Mouse (Mus musculus) hindbrain, embryonic 14.5 days (tissue): Measurements from ENCODE around the gene Atp9a. TPM values are rescaled to one million over a fixed set of nuclear protein-coding genes. Genes with fewer than 3 reads are reported as not detected.

Experiments
- ATAC-seq: fragments of 200-750 bp; cut with Nextera tagmentation; 2 replicates; pipeline ENCODE4 v1.8.0; 2017; ENCODE audit warnings: moderate number of reproducible peaks, mild to moderate bottlenecking, moderate TSS enrichment, moderate library complexity; ENCODE audit not compliant: low FRiP score
- DNase-seq: peaks from one replicate; pipeline ENCODE4 v3.0.0-alpha.2; 2015; ENCODE audit warnings: low spot score
- H3K27ac ChIP-seq: fragments of 300-500 bp; sonication (generic); 2 replicates; pipeline ENCODE4 v1.5.1; 2014; ENCODE audit warnings: mild to moderate bottlenecking, moderate library complexity
- H3K27me3 ChIP-seq: fragments of 300-500 bp; sonication (generic); 2 replicates; pipeline ENCODE4 v1.6.1; 2014; ENCODE audit warnings: mild to moderate bottlenecking, low read length, mixed read lengths; ENCODE audit not compliant: control insufficient read depth, insufficient read depth
- H3K36me3 ChIP-seq: fragments of 300-500 bp; sonication (generic); replicated peaks from 2 replicates; pipeline ENCODE4 v1.6.1; 2014; ENCODE audit not compliant: control insufficient read depth, insufficient read depth
- H3K4me1 ChIP-seq: fragments of 300-500 bp; sonication (generic); replicated peaks from 2 replicates; pipeline ENCODE4 v1.6.1; 2014; ENCODE audit warnings: antibody characterized with exemption, low read length, mixed read lengths; ENCODE audit not compliant: control insufficient read depth, insufficient read depth
- H3K4me2 ChIP-seq: fragments of 300-500 bp; sonication (generic); replicated peaks from 2 replicates; pipeline ENCODE4 v1.6.1; 2014; ENCODE audit warnings: mild to moderate bottlenecking, moderate library complexity
- H3K4me3 ChIP-seq: fragments of 300-500 bp; sonication (generic); replicated peaks from 2 replicates; pipeline ENCODE4 v1.5.1; 2014; ENCODE audit warnings: mild to moderate bottlenecking, low read length
- H3K9ac ChIP-seq: fragments of 300-500 bp; sonication (generic); 2 replicates; pipeline ENCODE4 v1.6.1; 2014
- H3K9me3 ChIP-seq: fragments of 300-500 bp; sonication (generic); 2 replicates; pipeline ENCODE4 v1.6.1; 2016; ENCODE audit warnings: low read length; ENCODE audit not compliant: control insufficient read depth
- WGBS: fragments of 180-500 bp; shearing (Covaris S2); extraction: QIAGEN DNeasy Blood & Tissue Kit; methylation state at CpG from one replicate; pipeline ENCODE4 v1.1.7; 2014; 5-methylcytosine and 5-hydroxymethylcytosine counted together
- polyA plus RNA-seq: library from polyadenylated mRNA; unstranded; fragments of >200 nt; fragmentation: Nextera tagmentation; extraction: Ambion mirVana; gene quantifications from 2 replicates; pipeline ENCODE4 v1.2.1, GENCODE M21; 2014

Atp9a gene
- polyA plus RNA-seq, 1 experiment from 2014 or later = 77.1 TPM

- Histone ChIP-seq H3K9ac (peak overlapping the region; percentile 62), H3K27me3 (peaks cover 44% of the 10 kb centered on the region), H3K4me1 (peaks cover 24% of the 10 kb centered on the region), H3K36me3 (no peaks in the 10 kb centered on the region), H3K4me3 (peak overlapping the region; percentile 48), H3K4me2 (peak overlapping the region; percentile 92), H3K27ac (no peak overlapping the region), H3K9me3 (no peaks in the 10 kb centered on the region)
- ATAC-seq (peak; percentile 70), DNase-seq (peak; percentile 77)
- WGBS = 1% methylated on average over 42 of the region's 52 CpGs
Measured at GRCm38 (mm10) chr2:168766538-168767361, 24.5 kb upstream of the Atp9a start.

GRCm38 (mm10) chr2:168765696-168766537 lies 23.7 kb upstream of the Atp9a start:
- H3K4me2 ChIP-seq = peak overlapping the region; percentile 92
- DNase-seq = no peak
- peaks cover 44% of the 10 kb centered on the region for H3K27me3 ChIP-seq
- WGBS = under 1% methylated on average over 65 of the region's 65 CpGs
- H3K4me1 ChIP-seq = peaks cover 24% of the 10 kb centered on the region
- peak overlapping the region; percentile 62 for H3K9ac ChIP-seq
- no peaks in the 10 kb centered on the region for H3K36me3 ChIP-seq
- H3K4me3 ChIP-seq = peak overlapping the region; percentile 48
- H3K27ac ChIP-seq = no peak overlapping the region
- H3K9me3 ChIP-seq = no peaks in the 10 kb centered on the region
- ATAC-seq = no peak

- H3K9ac ChIP-seq = no peak overlapping the region; the same call in 1 of the 2 replicates
- DNase-seq = no peak
- H3K4me1 ChIP-seq = peaks cover 24% of the 10 kb centered on the region
- no peak overlapping the region for H3K27ac ChIP-seq
- ATAC-seq = 0 out of 2 replicates have a peak, but pooled peaks have one; percentile 13
- no peaks in the 10 kb centered on the region for H3K36me3 ChIP-seq
- WGBS = 0% methylated on average over 32 of the region's 32 CpGs
- peak overlapping the region; percentile 92 for H3K4me2 ChIP-seq
- no peaks in the 10 kb centered on the region for H3K9me3 ChIP-seq
- H3K27me3 ChIP-seq = peaks cover 44% of the 10 kb centered on the region
- peak overlapping the region; percentile 48 for H3K4me3 ChIP-seq
Measured at GRCm38 (mm10) chr2:168765065-168765681, 23.0 kb upstream of the Atp9a start.

- Histone ChIP-seq H3K36me3 (no peaks in the 10 kb centered on the region), H3K4me1 (peaks cover 24% of the 10 kb centered on the region), H3K27ac (no peak overlapping the region), H3K27me3 (peaks cover 44% of the 10 kb centered on the region), H3K4me3 (no peak overlapping the region; the same call in 1 of the 2 replicates), H3K4me2 (peak overlapping the region; percentile 92), H3K9me3 (no peaks in the 10 kb centered on the region), H3K9ac (no peak overlapping the region)
- no peak for ATAC-seq
- WGBS = 7% methylated on average over 9 of the region's 9 CpGs
- DNase-seq = no peak
Measured at GRCm38 (mm10) chr2:168764460-168764867, 22.3 kb upstream of the Atp9a start.

GRCm38 (mm10) chr2:168763785-168764184 lies 21.6 kb upstream of the Atp9a start:
- no peak for ATAC-seq
- WGBS = 5% methylated on average over 7 of the region's 7 CpGs
- peaks cover 44% of the 10 kb centered on the region for H3K27me3 ChIP-seq

GRCm38 (mm10) chr2:168762411-168762815 lies 20.2 kb upstream of the Atp9a start:
- WGBS = 2% methylated on average over 12 of the region's 12 CpGs

More at GRCm38 (mm10) chr2:168763785-168764184, 21.6 kb upstream of the Atp9a start:
- Histone ChIP-seq H3K27ac (no peak overlapping the region), H3K9me3 (no peaks in the 10 kb centered on the region), H3K36me3 (no peaks in the 10 kb centered on the region), H3K4me1 (peaks cover 24% of the 10 kb centered on the region), H3K4me2 (0 out of 2 replicates have a peak overlapping the region, but pooled peaks have one; percentile 92), H3K9ac (no peak overlapping the region), H3K4me3 (no peak overlapping the region; the same call in 1 of the 2 replicates)
- DNase-seq = no peak

GRCm38 (mm10) chr2:168761954-168762353 lies 19.7 kb upstream of the Atp9a start:
- Histone ChIP-seq H3K36me3 (no peaks in the 10 kb centered on the region), H3K4me3 (peak overlapping the region; percentile 16), H3K9ac (peak overlapping the region; percentile 51), H3K27ac (peak overlapping the region; percentile 47; the same call in 1 of the 2 replicates), H3K27me3 (peaks cover 28% of the 10 kb centered on the region), H3K4me1 (peaks cover 24% of the 10 kb centered on the region), H3K9me3 (no peaks in the 10 kb centered on the region), H3K4me2 (peak overlapping the region; percentile 44)
- no peak for ATAC-seq
- 3% methylated on average over 4 of the region's 4 CpGs for WGBS
- no peak for DNase-seq

More at GRCm38 (mm10) chr2:168762411-168762815, 20.2 kb upstream of the Atp9a start:
- Histone ChIP-seq H3K9ac (peak overlapping the region; percentile 51), H3K4me3 (peak overlapping the region; percentile 16), H3K27me3 (peaks cover 32% of the 10 kb centered on the region), H3K27ac (peak overlapping the region; percentile 47; the same call in 1 of the 2 replicates), H3K9me3 (no peaks in the 10 kb centered on the region), H3K36me3 (no peaks in the 10 kb centered on the region), H3K4me1 (peaks cover 24% of the 10 kb centered on the region), H3K4me2 (peak overlapping the region; percentile 44)
- ATAC-seq = no peak
- DNase-seq = no peak

- ATAC-seq (no peak), DNase-seq (no peak)
- Histone ChIP-seq H3K27me3 (peaks cover 19% of the 10 kb centered on the region), H3K4me2 (no peak overlapping the region), H3K36me3 (no peaks in the 10 kb centered on the region), H3K4me3 (no peak overlapping the region), H3K27ac (no peak overlapping the region), H3K9ac (no peak overlapping the region), H3K9me3 (no peaks in the 10 kb centered on the region), H3K4me1 (peaks cover 22% of the 10 kb centered on the region)
- 86% methylated on average over 9 of the region's 9 CpGs for WGBS
Measured at GRCm38 (mm10) chr2:168761141-168761540, 18.9 kb upstream of the Atp9a start.
